Mouse (Mus musculus) heart, embryonic 14.5 days (tissue): Measurements from ENCODE around the gene Pibf1. TPM values are rescaled to one million over a fixed set of nuclear protein-coding genes. Genes with fewer than 3 reads are reported as not detected.

Experiments
- ATAC-seq: fragments of 200-750 bp; cut with Nextera tagmentation; 2 replicates; pipeline ENCODE4 v1.8.0; 2017; ENCODE audit warnings: low read depth, moderate TSS enrichment; ENCODE audit not compliant: insufficient number of reproducible peaks, insufficient read depth, low FRiP score
- H3K27ac ChIP-seq, 2 experiments: fragments of 200-500 bp in 1 of 2; fragments of 300-500 bp in 1 of 2; sonication (generic) in 1 of 2; replicated peaks in 1 of 2; 2 replicates each; pipeline ENCODE4 v1.5.1; 2012 to 2014; ENCODE audit warnings: low read depth in 2 of 2, low read length in 2 of 2, control low read depth in 1 of 2, mild to moderate bottlenecking in 1 of 2, mixed read lengths in 1 of 2; ENCODE audit not compliant: control insufficient read depth in 1 of 2, insufficient read depth in 1 of 2
- H3K27me3 ChIP-seq: fragments of 300-500 bp; sonication (generic); 2 replicates; pipeline ENCODE4 v1.6.1; 2014; ENCODE audit warnings: mild to moderate bottlenecking, low read length, control low read depth; ENCODE audit not compliant: control insufficient read depth, insufficient read depth
- H3K36me3 ChIP-seq: fragments of 300-500 bp; sonication (generic); 2 replicates; pipeline ENCODE4 v1.6.1; 2014; ENCODE audit warnings: mild to moderate bottlenecking, control low read depth, low read length, mixed read lengths; ENCODE audit not compliant: control insufficient read depth, insufficient read depth
- H3K4me1 ChIP-seq, 2 experiments: fragments of 200-500 bp in 1 of 2; fragments of 300-500 bp in 1 of 2; sonication (generic) in 1 of 2; 2 replicates each; pipeline ENCODE4 v1.6.1; 2012 to 2014; ENCODE audit warnings: low read length in 2 of 2, control low read depth in 1 of 2, mixed read lengths in 1 of 2; ENCODE audit not compliant: control insufficient read depth in 2 of 2, insufficient read depth in 2 of 2
- H3K4me2 ChIP-seq: fragments of 300-500 bp; sonication (generic); 2 replicates; pipeline ENCODE4 v1.6.1; 2014; ENCODE audit warnings: mild to moderate bottlenecking, low read length
- H3K4me3 ChIP-seq, 2 experiments: fragments of 200-500 bp in 1 of 2; fragments of 300-500 bp in 1 of 2; sonication (generic) in 1 of 2; 2 replicates each; pipeline ENCODE4 v1.5.1; 2012 to 2014; ENCODE audit warnings: low read length in 2 of 2, mild to moderate bottlenecking in 2 of 2, control low read depth in 1 of 2, low read depth in 1 of 2, moderate library complexity in 1 of 2; ENCODE audit not compliant: control insufficient read depth in 1 of 2, insufficient read depth in 1 of 2
- H3K9ac ChIP-seq: fragments of 300-500 bp; sonication (generic); 2 replicates; pipeline ENCODE4 v1.6.1; 2014; ENCODE audit warnings: mild to moderate bottlenecking, low read length
- H3K9me3 ChIP-seq: fragments of 300-500 bp; sonication (generic); 2 replicates; pipeline ENCODE4 v1.6.1; 2016; ENCODE audit warnings: low read length, control low read depth; ENCODE audit not compliant: control insufficient read depth
- WGBS: fragments of 180-500 bp; shearing (Covaris S2); extraction: QIAGEN DNeasy Blood & Tissue Kit; methylation state at CpG from one replicate; pipeline ENCODE4 v1.1.7; 2014; 5-methylcytosine and 5-hydroxymethylcytosine counted together
- polyA plus RNA-seq: library from polyadenylated mRNA; unstranded; fragments of >200 nt; fragmentation: Nextera tagmentation; extraction: Ambion mirVana; gene quantifications from 2 replicates; pipeline ENCODE4 v1.2.1, GENCODE M21; 2014

Gene Pibf1
- polyA plus RNA-seq, 1 experiment from 2014 or later: 17.0 TPM

DNA sequence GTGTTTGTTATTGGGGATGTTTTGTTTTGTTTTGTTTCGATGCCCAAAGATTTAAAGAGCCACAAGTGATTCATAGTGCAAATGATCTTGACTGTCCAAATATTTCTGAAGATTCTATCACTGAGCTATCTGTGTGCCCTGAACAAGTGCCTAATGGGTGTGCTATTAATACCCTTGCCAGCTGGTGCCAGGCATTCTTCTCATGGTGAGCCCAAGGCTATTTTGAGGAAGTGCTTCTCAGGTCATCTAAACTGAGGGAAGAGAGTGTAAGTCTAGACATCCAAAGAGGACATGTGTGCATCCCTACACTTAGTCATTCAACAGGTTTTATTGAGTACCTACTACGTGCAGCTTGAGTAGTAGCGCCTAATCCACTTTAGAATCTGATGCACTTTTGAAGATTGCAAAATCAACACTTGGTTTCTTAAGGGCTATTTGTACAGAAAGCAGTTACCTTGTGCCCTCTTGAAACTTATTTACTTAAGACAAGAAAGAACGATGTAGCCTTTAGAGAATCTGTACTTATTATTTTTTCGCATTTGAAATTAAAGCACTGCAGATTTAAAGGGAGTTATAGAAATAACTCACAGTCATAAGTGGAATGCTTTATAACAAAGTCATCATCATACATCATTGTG is 91.0 kb downstream of the Pibf1 start:
- Histone ChIP-seq H3K9me3 (no peaks in the 10 kb centered on the region), H3K9ac (no peak overlapping the region), H3K36me3 (no peaks in the 10 kb centered on the region), H3K4me3 (no peak overlapping the region), H3K4me2 (no peak overlapping the region), H3K27me3 (no peaks in the 10 kb centered on the region), H3K4me1 (peaks cover 0 to 5% of the 10 kb centered on the region in 2 experiments; a peak in 1 of 4 replicates), H3K27ac (no peak overlapping the region)
- no peak; the same call in 1 of the 2 replicates for ATAC-seq
- WGBS: 84% methylated on average over 5 of the region's 5 CpGs

DNA sequence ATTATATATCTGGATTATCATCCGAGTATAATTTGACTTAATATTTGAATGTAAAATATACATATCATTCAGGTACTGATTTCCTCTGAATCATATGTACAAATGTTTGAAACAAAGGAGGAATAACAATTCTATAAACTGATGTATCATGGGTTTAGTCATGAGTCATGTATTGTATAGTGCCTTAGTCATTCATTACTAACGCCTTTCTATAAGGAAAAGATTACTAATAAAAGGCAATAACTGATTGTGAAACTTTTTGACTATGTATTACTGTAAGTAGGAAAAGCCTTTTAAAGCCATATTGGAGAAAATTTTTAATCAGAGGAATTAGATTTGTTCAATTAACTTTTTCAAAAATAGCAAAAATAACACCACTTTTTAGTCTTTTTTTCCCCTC is 106.6 kb downstream of the Pibf1 start:
- 89% methylated on average over 2 of the region's 2 CpGs for WGBS
- Histone ChIP-seq H3K9ac (no peak overlapping the region), H3K36me3 (peaks cover 13% of the 10 kb centered on the region; the same call in 1 of the 2 replicates), H3K9me3 (no peaks in the 10 kb centered on the region), H3K4me1 (no peaks in the 10 kb centered on the region), H3K27me3 (no peaks in the 10 kb centered on the region), H3K4me3 (no peak overlapping the region), H3K4me2 (no peak overlapping the region), H3K27ac (no peak overlapping the region)
- ATAC-seq: no peak

DNA sequence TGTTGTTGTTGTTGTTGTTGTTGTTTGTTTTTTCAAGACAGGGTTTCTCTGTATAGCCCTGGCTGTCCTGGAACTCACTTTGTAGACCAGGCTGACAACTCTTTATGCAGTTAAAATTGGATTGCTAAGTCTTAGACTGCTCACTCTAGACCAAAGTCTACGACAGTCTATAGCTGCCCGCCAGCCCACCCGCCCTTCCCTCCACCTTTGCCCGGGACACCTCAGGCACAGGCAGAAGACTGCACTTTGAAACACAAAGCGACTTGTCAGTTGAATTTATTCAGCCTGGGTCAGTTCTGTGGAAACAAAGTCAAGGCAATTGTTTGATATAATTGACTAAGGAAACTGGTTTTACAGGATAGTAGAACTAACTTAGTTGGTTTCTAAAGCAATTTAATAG is 107.4 kb downstream of the Pibf1 start:
- WGBS: 93% methylated on average over 5 of the region's 5 CpGs
- Histone ChIP-seq H3K27me3 (no peaks in the 10 kb centered on the region), H3K9me3 (no peaks in the 10 kb centered on the region), H3K27ac (no peak overlapping the region), H3K4me2 (no peak overlapping the region), H3K9ac (no peak overlapping the region), H3K4me1 (no peaks in the 10 kb centered on the region), H3K36me3 (peaks cover 18% of the 10 kb centered on the region; the same call in 1 of the 2 replicates), H3K4me3 (no peak overlapping the region)
- ATAC-seq: no peak

DNA sequence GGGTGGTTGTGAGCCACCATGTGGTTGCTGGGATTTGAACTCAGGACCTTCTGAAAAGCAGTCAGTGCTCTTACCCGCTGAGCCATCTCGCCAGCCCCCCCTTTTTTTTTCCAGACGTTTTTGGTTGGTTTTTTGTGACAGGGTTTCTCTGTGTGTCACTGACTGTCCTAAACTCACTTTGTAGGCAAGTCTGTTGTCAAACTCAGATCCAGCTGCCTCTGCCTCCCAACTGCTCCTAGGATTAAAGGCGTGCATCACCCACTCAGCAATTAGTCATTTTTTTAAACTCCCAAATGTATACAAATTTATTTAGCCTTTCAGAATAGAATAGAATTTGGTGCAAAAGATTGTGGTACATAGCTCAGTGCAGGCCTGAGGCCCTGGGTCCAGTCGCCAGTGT is 111.2 kb downstream of the Pibf1 start:
- 81% methylated on average over 5 of the region's 5 CpGs for WGBS
- Histone ChIP-seq H3K27me3 (no peaks in the 10 kb centered on the region), H3K9ac (no peak overlapping the region), H3K4me2 (no peak overlapping the region), H3K27ac (no peak overlapping the region), H3K4me3 (no peak overlapping the region), H3K4me1 (no peaks in the 10 kb centered on the region), H3K9me3 (no peaks in the 10 kb centered on the region), H3K36me3 (peaks cover 13% of the 10 kb centered on the region; the same call in 1 of the 2 replicates)
- ATAC-seq: no peak

DNA sequence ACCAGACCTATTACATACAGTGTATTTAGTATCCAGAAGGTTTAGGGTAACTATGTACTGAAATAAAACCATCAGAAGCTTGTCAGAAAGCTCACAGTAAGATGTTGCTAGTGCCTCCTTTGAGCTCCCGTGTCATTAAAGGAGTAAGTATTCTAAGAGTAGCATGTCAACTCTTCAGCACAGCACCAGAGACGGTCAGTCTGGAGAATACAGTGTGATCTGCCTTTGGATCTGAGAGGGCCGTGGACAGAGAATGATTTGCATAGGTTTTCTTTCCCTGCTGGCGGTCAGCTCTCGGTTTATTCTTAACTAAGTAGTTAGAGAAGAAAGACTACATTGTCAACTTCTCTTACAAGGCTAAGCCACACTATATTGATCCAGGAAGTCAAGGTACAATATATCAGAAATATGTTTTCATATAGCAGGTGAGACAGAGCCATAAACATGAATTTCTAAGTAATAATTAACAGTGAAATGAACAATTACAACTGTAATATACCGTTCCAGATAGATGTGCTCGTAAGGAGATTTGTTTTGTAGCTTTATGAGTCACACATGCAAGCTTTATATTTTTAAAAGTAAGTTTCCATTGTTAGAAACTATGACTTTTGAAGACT is 119.3 kb downstream of the Pibf1 start:
- Histone ChIP-seq H3K4me2 (no peak overlapping the region), H3K4me1 (no peaks in the 10 kb centered on the region), H3K9ac (no peak overlapping the region), H3K9me3 (no peaks in the 10 kb centered on the region), H3K27me3 (no peaks in the 10 kb centered on the region), H3K27ac (no peak overlapping the region), H3K36me3 (peaks cover 10% of the 10 kb centered on the region; the same call in 1 of the 2 replicates), H3K4me3 (no peak overlapping the region)
- ATAC-seq: no peak
- WGBS: 76% methylated on average over 7 of the region's 7 CpGs

DNA sequence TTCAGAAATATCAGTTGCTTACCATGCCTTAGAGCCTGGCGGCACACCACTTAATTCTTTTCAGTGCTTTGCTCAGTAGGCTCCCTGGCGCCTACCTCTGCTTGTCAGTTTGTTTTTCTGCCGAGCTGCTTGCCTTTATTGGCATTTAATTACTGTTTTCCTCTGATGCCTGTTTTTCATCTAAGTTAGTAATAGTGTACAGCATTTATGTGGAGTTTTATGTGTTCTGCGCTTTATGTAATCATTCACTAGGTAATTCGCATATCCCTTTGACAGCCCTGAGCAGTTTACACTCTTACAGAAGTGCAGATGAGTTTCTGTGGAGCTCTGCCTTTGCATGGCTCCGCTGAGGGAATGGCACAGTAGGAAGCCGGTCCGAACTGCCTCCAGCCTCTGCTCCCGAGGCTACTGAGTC is 120.5 kb downstream of the Pibf1 start:
- peak overlapping the region; percentile 22 for H3K4me2 ChIP-seq
- peaks cover 6% of the 10 kb centered on the region; the same call in 1 of the 2 replicates for H3K36me3 ChIP-seq
- H3K9ac ChIP-seq: 0 out of 2 replicates have a peak overlapping the region, but pooled peaks have one; percentile 10
- no peaks in the 10 kb centered on the region for H3K27me3 ChIP-seq
- H3K4me3 ChIP-seq: no peak overlapping the region
- no peak overlapping the region; a peak in 1 of 4 replicates for H3K27ac ChIP-seq
- H3K9me3 ChIP-seq: no peaks in the 10 kb centered on the region
- no peaks in the 10 kb centered on the region for H3K4me1 ChIP-seq
- no peak for ATAC-seq
- WGBS: 24% methylated on average over 9 of the region's 9 CpGs

DNA sequence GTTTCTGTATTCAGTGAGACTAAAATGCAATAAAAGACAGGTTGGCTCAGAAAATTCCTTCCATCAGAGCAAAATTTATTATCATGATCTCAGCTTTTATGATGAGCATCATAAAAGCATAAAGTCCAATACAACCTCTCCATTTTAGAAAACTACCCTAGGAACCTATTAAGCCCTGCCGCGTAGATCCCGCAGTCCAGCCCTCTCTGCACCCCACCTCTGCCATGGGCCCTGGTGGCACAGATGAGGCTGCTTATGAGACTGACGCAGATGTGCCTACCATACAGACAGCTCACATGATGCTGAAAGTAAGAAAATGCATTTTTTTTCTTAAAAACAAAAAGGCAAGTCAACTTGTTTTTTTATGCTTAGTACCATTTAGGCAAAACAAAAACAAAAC is 126.7 kb downstream of the Pibf1 start:
- H3K36me3 ChIP-seq: no peaks in the 10 kb centered on the region
- H3K27me3 ChIP-seq: no peaks in the 10 kb centered on the region
- WGBS: 98% methylated on average over 4 of the region's 4 CpGs
- H3K4me3 ChIP-seq: no peak overlapping the region
- H3K4me1 ChIP-seq: no peaks in the 10 kb centered on the region
- no peak overlapping the region for H3K27ac ChIP-seq
- H3K4me2 ChIP-seq: no peak overlapping the region
- H3K9me3 ChIP-seq: no peaks in the 10 kb centered on the region
- ATAC-seq: no peak
- no peak overlapping the region for H3K9ac ChIP-seq
